Mouse (Mus musculus) kidney, adult 2 months (tissue): ENCODE measurements at regions not wholly inside any gene's neighbourhood (a gene's known extent, or its start where the extent isn't known, plus 50 kb on each side); places are given as distances from the start of the nearest gene placed in this dataset.

Experiments
- CTCF ChIP-seq: fragments of 200-500 bp; conservative IDR thresholded peaks from 2 replicates; pipeline ENCODE4 v1.5.1; 2011; ENCODE audit warnings: low read depth, mild to moderate bottlenecking, control low read depth, low read length, moderate library complexity, mixed read lengths; ENCODE audit not compliant: insufficient read depth, insufficient read length
- POLR2A ChIP-seq: fragments of 200-500 bp; IDR thresholded peaks from one replicate; pipeline ENCODE4 v1.6.1; 2011; ENCODE audit warnings: low read depth, low read length, control low read depth

DNA sequence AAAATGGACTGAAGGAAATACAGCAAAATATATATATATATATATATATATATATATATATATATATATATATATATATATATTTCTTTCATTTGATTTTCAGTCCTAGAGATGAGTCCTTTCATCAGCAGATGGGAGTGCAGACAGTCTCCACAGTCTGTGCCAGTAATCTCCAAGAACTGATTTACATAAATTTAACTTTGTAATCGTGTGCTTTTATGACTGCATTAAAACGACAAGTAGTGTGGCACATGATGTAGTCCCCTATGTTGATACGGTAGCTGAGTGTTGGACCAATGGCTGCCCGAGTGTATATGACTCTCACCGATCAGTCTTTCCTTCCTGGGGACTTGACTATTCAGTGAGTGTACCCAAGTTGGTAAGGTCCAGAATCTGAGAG lies 378.2 kb upstream of the Tmpo start:
- TF ChIP-seq CTCF (no peak), POLR2A (no peak)
